Mouse (Mus musculus): ENCODE measurements around the gene Proser1. TPM values are rescaled to one million over a fixed set of nuclear protein-coding genes. Genes with fewer than 3 reads are reported as not detected.

Gene Proser1
- polyA plus RNA-seq, 1 experiment: 0.83 TPM

- H3K4me1 ChIP-seq (ENCODE audit: control insufficient read depth): no peaks in the 10 kb centered on the region
- H3K36me3 ChIP-seq (ENCODE audit: control insufficient read depth): no peaks in the 10 kb centered on the region
- H3K9me3 ChIP-seq (ENCODE audit: control insufficient read depth, low read length): no peaks in the 10 kb centered on the region
- no peaks in the 10 kb centered on the region for H3K27me3 ChIP-seq (ENCODE audit: control insufficient read depth)
- no peak overlapping the region for H3K4me3 ChIP-seq (replicated peaks)
- no peak for TF ChIP-seq GATA1 (IDR thresholded peaks at IDR 0.05; ENCODE audit: low read length)
- TF ChIP-seq TAL1 (IDR thresholded peaks at IDR 0.05; ENCODE audit: low read length): no peak
Measured at GRCm38 (mm10) chr3:53513096-53513495, 49.6 kb downstream of the Proser1 start.

DNA sequence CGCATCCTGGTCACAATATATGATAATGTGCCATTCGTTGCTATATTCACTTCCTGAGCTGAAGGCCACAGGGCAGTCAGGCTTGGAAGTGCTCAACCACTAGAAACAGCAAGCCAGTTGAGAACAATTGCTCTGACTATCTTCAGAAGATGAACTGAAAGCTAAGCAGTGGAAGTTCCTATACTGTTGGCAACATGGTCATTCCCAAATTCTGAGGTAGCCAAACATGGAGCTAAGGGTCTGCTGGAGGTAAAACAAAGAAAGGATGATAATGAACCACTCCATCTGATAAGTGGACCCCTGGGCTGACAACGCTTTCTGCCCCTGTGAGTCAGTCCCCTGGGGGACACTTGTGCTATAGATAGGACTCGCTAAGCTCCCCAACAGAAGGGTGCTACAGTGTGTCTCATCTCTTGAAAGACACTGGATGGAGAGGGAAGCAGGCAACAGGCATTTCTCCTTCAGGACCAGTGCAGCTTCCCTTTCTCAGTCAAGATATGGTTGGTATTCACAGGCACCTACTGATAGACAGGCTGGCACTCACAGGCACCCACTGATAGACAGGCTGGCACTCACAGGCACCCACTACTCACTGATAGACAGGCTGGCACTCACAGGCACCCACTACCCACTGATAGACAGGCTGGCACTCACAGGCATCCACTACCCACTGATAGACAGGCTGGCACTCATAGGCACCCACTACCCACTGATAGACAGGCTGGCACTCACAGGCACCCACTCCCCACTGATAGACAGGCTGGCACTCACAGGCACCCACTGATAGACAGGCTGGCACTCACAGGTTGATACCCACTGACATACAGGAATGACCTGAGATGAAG is 51.0 kb downstream of the Proser1 start:
- Histone ChIP-seq H3K36me3 (ENCODE audit: control insufficient read depth) (no peaks in the 10 kb centered on the region), H3K4me3 (replicated peaks) (no peak overlapping the region), H3K27me3 (ENCODE audit: control insufficient read depth) (no peaks in the 10 kb centered on the region), H3K9me3 (ENCODE audit: control insufficient read depth, low read length) (no peaks in the 10 kb centered on the region), H3K4me1 (ENCODE audit: control insufficient read depth) (no peaks in the 10 kb centered on the region)
- TF ChIP-seq GATA1 (IDR thresholded peaks at IDR 0.05; ENCODE audit: low read length): no peak
- TF ChIP-seq TAL1 (IDR thresholded peaks at IDR 0.05; ENCODE audit: low read length): no peak

GRCm38 (mm10) chr3:53522794-53523193 is 59.3 kb downstream of the Proser1 start:
- TF ChIP-seq TAL1 (IDR thresholded peaks at IDR 0.05; ENCODE audit: low read length) (no peak), GATA1 (IDR thresholded peaks at IDR 0.05; ENCODE audit: low read length) (no peak)
- Histone ChIP-seq H3K36me3 (ENCODE audit: control insufficient read depth) (no peaks in the 10 kb centered on the region), H3K27me3 (ENCODE audit: control insufficient read depth) (no peaks in the 10 kb centered on the region), H3K4me3 (replicated peaks) (no peak overlapping the region), H3K4me1 (ENCODE audit: control insufficient read depth) (no peaks in the 10 kb centered on the region), H3K9me3 (ENCODE audit: control insufficient read depth, low read length) (no peaks in the 10 kb centered on the region)

GRCm38 (mm10) chr3:53525737-53526136 is 62.3 kb downstream of the Proser1 start:
- no peaks in the 10 kb centered on the region for H3K4me1 ChIP-seq (ENCODE audit: control insufficient read depth)
- H3K9me3 ChIP-seq (ENCODE audit: control insufficient read depth, low read length): no peaks in the 10 kb centered on the region
- TF ChIP-seq TAL1 (IDR thresholded peaks at IDR 0.05; ENCODE audit: low read length) (no peak), GATA1 (IDR thresholded peaks at IDR 0.05; ENCODE audit: low read length) (no peak)
- no peak overlapping the region for H3K4me3 ChIP-seq (replicated peaks)
- no peaks in the 10 kb centered on the region for H3K27me3 ChIP-seq (ENCODE audit: control insufficient read depth)
- no peaks in the 10 kb centered on the region for H3K36me3 ChIP-seq (ENCODE audit: control insufficient read depth)

GRCm38 (mm10) chr3:53530305-53530704 is 66.8 kb downstream of the Proser1 start:
- H3K36me3 ChIP-seq (ENCODE audit: control insufficient read depth): no peaks in the 10 kb centered on the region
- no peak for TF ChIP-seq GATA1 (IDR thresholded peaks at IDR 0.05; ENCODE audit: low read length)
- TF ChIP-seq TAL1 (IDR thresholded peaks at IDR 0.05; ENCODE audit: low read length): no peak
- H3K27me3 ChIP-seq (ENCODE audit: control insufficient read depth): no peaks in the 10 kb centered on the region
- no peaks in the 10 kb centered on the region for H3K9me3 ChIP-seq (ENCODE audit: control insufficient read depth, low read length)
- no peaks in the 10 kb centered on the region for H3K4me1 ChIP-seq (ENCODE audit: control insufficient read depth)
- H3K4me3 ChIP-seq (replicated peaks): no peak overlapping the region

Other genes starting within 250 kb of the Proser1 start
- 0.02 and 0.03 TPM in 2 replicates for gene Nhlrc3, start 334 bp upstream of the Proser1 start, polyA plus RNA-seq (2012)
- not detected in 2 replicates for gene Stoml3, start 25.0 kb downstream of the Proser1 start, polyA plus RNA-seq (2012)
- gene Frem2, start 193.7 kb downstream of the Proser1 start, polyA plus RNA-seq (2012): 0.02 TPM in 1 of 2 replicates, not detected in the other

Measured in erythroblast, embryonic 14.5 days (primary cell).